Mouse (Mus musculus) intestine, embryonic 15.5 days (tissue): Measurements from ENCODE around the gene Sirt6. TPM values are rescaled to one million over a fixed set of nuclear protein-coding genes. Genes with fewer than 3 reads are reported as not detected.

Experiments
- ATAC-seq: fragments of 200-750 bp; cut with Nextera tagmentation; 2 replicates; pipeline ENCODE4 v1.8.0; 2017; ENCODE audit warnings: moderate TSS enrichment, moderate library complexity
- H3K27ac ChIP-seq: fragments of 300-500 bp; sonication (generic); 2 replicates; pipeline ENCODE4 v1.5.1; 2015; ENCODE audit warnings: mild to moderate bottlenecking, inconsistent platforms
- H3K27me3 ChIP-seq: fragments of 300-500 bp; sonication (generic); replicated peaks from 2 replicates; pipeline ENCODE4 v1.6.1; 2015; ENCODE audit warnings: inconsistent platforms
- H3K36me3 ChIP-seq: fragments of 300-500 bp; sonication (generic); 2 replicates; pipeline ENCODE4 v1.6.1; 2015; ENCODE audit warnings: inconsistent platforms
- H3K4me1 ChIP-seq: fragments of 300-500 bp; sonication (generic); replicated peaks from 2 replicates; pipeline ENCODE4 v1.6.1; 2015; ENCODE audit warnings: inconsistent platforms
- H3K4me2 ChIP-seq: fragments of 300-500 bp; sonication (generic); replicated peaks from 2 replicates; pipeline ENCODE4 v1.6.1; 2015; ENCODE audit warnings: mild to moderate bottlenecking, inconsistent platforms
- H3K4me3 ChIP-seq: fragments of 300-500 bp; sonication (generic); replicated peaks from 2 replicates; pipeline ENCODE4 v1.5.1; 2015; ENCODE audit warnings: inconsistent platforms
- H3K9ac ChIP-seq: fragments of 300-500 bp; sonication (generic); 2 replicates; pipeline ENCODE4 v1.6.1; 2015; ENCODE audit warnings: inconsistent platforms
- H3K9me3 ChIP-seq: fragments of 300-500 bp; sonication (generic); 2 replicates; pipeline ENCODE4 v1.6.1; 2016; ENCODE audit warnings: inconsistent platforms
- WGBS: fragments of 180-500 bp; shearing (Covaris S2); methylation state at CpG from one replicate; pipeline ENCODE4 v1.1.7; 2015; 5-methylcytosine and 5-hydroxymethylcytosine counted together
- polyA plus RNA-seq: library from polyadenylated mRNA; unstranded; fragments of >200 nt; fragmentation: Nextera tagmentation; extraction: Ambion mirVana; gene quantifications from 2 replicates; pipeline ENCODE4 v1.2.1, GENCODE M21; 2015

The Sirt6 gene
- polyA plus RNA-seq, 1 experiment from 2014 or later = 28.9 TPM

DNA sequence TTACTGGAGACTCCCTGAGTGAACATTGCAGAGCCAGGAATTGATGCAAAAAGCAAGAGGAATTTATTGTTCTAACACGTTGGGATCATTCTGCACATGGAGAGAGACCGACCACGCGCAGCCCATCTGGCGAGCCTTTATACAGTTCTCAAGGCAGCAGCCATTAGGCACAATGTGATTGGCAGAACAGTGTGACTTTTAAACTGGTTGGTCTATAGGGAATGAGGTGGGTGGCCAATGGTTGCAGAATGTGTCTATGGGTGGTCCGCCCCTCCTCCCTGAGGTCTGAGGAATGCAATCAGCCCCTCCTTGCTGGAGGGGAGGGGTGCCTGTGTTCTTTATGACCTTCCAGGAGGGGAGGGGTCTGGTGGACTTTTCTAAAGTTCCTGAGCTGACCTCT, 12.1 kb downstream of the Sirt6 start:
- 52% methylated on average over 6 of the region's 6 CpGs for WGBS

DNA sequence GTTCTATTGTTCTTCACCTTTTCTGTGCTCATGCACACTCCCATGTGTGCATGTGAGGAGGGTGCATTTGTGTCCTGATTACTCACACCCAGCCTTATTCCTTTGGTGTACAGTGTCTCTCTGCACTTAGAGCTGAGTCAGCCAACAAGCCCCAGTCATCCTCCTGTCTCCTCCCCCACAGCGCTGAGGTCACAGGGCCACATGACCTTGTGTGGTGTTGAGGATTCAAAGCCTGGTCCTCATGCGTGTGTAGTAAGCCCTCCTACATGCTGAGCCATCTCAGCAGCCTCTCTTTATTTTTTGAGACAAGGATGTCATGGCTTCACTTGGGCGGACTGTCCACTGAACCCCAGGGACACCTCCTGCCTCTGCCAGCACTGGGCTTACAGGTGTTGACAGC, 14.8 kb downstream of the Sirt6 start:
- Histone ChIP-seq H3K4me2 (no peak overlapping the region), H3K27me3 (no peaks in the 10 kb centered on the region), H3K36me3 (no peaks in the 10 kb centered on the region), H3K9ac (no peak overlapping the region), H3K4me3 (no peak overlapping the region), H3K27ac (no peak overlapping the region), H3K9me3 (no peaks in the 10 kb centered on the region), H3K4me1 (no peaks in the 10 kb centered on the region)
- 63% methylated on average over 3 of the region's 3 CpGs for WGBS
- no peak for ATAC-seq

More for the DNA sequence above, 12.1 kb downstream of the Sirt6 start:
- H3K4me2 ChIP-seq = no peak overlapping the region
- no peaks in the 10 kb centered on the region for H3K9me3 ChIP-seq
- H3K36me3 ChIP-seq = no peaks in the 10 kb centered on the region
- H3K9ac ChIP-seq = no peak overlapping the region
- no peak overlapping the region for H3K27ac ChIP-seq
- ATAC-seq = peak; percentile 20; the same call in 1 of the 2 replicates
- H3K4me1 ChIP-seq = no peaks in the 10 kb centered on the region
- H3K4me3 ChIP-seq = no peak overlapping the region
- H3K27me3 ChIP-seq = no peaks in the 10 kb centered on the region

GRCm38 (mm10) chr10:81608308-81608707, 19.3 kb downstream of the Sirt6 start:
- WGBS = 86% methylated on average over 1 of the region's 1 CpGs
- Histone ChIP-seq H3K9me3 (no peaks in the 10 kb centered on the region), H3K27ac (no peak overlapping the region), H3K4me2 (no peak overlapping the region), H3K4me1 (peaks cover 10% of the 10 kb centered on the region; the same call in 1 of the 2 replicates), H3K4me3 (no peak overlapping the region), H3K9ac (no peak overlapping the region), H3K36me3 (no peaks in the 10 kb centered on the region), H3K27me3 (no peaks in the 10 kb centered on the region)
- no peak for ATAC-seq

- H3K9me3 ChIP-seq = no peaks in the 10 kb centered on the region
- peak; percentile 90 for ATAC-seq
- peak within 1 kb of the TSS; percentile 40 for H3K4me3 ChIP-seq
- H3K4me2 ChIP-seq = peak within 1 kb of the TSS; percentile 64
- H3K27ac ChIP-seq = peak within 1 kb of the TSS; percentile 92
- no peaks in the 10 kb centered on the region for H3K27me3 ChIP-seq
- peak within 1 kb of the TSS; percentile 45; the same call in 1 of the 2 replicates for H3K9ac ChIP-seq
- H3K36me3 ChIP-seq = no peaks in the 10 kb centered on the region
- H3K4me1 ChIP-seq = peaks cover 20% of the 10 kb centered on the region
- under 1% methylated on average over 39 of the region's 39 CpGs for WGBS
Observed at GRCm38 (mm10) chr10:81605974-81606751, 21.4 kb downstream of the Sirt6 start, which contains the start of gene BC025920. Gene BC025920 (plus strand): TSS chr10:81606270.

DNA sequence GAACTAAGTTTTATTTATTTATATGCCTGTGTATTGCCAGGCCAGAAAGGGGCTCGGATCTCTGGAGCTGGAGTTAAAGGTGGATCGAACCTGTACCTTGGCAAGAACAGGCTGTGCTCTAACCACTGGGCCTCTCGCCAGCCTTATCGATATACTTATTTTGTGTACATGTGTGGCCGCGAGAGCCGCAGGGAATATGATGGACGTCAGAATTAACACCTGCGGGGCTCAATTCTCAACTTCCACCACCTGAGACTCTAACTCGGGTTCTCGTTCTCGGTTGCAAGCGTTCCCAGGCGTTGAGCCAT, 22.0 kb downstream of the Sirt6 start:
- peak; percentile 2; the same call in 1 of the 2 replicates for ATAC-seq

GRCm38 (mm10) chr10:81604968-81605665, 22.5 kb downstream of the Sirt6 start:
- H3K4me3 ChIP-seq = peak overlapping the region; percentile 37
- H3K4me1 ChIP-seq = peaks cover 29% of the 10 kb centered on the region
- H3K27ac ChIP-seq = peak overlapping the region; percentile 92
- H3K9me3 ChIP-seq = no peaks in the 10 kb centered on the region
- H3K9ac ChIP-seq = no peak overlapping the region; the same call in 1 of the 2 replicates
- H3K27me3 ChIP-seq = no peaks in the 10 kb centered on the region
- WGBS = 18% methylated on average over 29 of the region's 29 CpGs
- peak; percentile 35 for ATAC-seq
- no peaks in the 10 kb centered on the region for H3K36me3 ChIP-seq
- H3K4me2 ChIP-seq = peak overlapping the region; percentile 64

More for the DNA sequence above, 22.0 kb downstream of the Sirt6 start:
- peak overlapping the region; percentile 17; the same call in 1 of the 2 replicates for H3K9ac ChIP-seq
- H3K4me2 ChIP-seq = peak overlapping the region; percentile 64
- peak overlapping the region; percentile 37 for H3K4me3 ChIP-seq
- no peaks in the 10 kb centered on the region for H3K9me3 ChIP-seq
- peaks cover 24% of the 10 kb centered on the region for H3K4me1 ChIP-seq
- no peaks in the 10 kb centered on the region for H3K36me3 ChIP-seq
- 2% methylated on average over 14 of the region's 14 CpGs for WGBS
- H3K27ac ChIP-seq = peak overlapping the region; percentile 92
- no peaks in the 10 kb centered on the region for H3K27me3 ChIP-seq

- Histone ChIP-seq H3K9ac (no peak overlapping the region), H3K4me3 (no peak overlapping the region; the same call in 1 of the 2 replicates), H3K9me3 (no peaks in the 10 kb centered on the region), H3K27me3 (no peaks in the 10 kb centered on the region), H3K4me1 (peaks cover 34% of the 10 kb centered on the region), H3K27ac (0 out of 2 replicates have a peak overlapping the region, but pooled peaks have one; percentile 57), H3K4me2 (peak overlapping the region; percentile 64), H3K36me3 (no peaks in the 10 kb centered on the region)
- ATAC-seq = no peak
- WGBS = 72% methylated on average over 12 of the region's 12 CpGs
Observed at GRCm38 (mm10) chr10:81604019-81604967, 23.3 kb downstream of the Sirt6 start.

DNA sequence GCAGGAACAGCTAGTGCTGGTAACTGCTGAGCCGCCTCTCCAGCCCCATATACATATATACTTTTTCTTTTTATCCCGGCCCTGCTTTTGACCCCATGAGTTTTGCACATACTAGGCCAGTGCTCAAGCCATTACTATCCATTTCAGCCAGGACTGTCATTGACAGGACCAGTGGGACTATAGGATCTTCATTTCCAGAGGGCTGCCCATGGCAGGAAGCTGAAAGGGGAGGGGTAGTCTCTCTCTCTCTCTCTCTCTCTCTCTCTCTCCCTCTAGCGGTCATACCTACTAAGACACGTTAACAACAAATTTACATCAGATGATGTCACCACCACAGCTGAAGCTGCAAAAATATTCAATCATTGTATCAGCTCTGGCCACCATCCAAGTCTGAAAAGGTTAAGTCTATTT, 24.9 kb downstream of the Sirt6 start:
- no peaks in the 10 kb centered on the region for H3K27me3 ChIP-seq
- no peak for ATAC-seq
- 16% methylated on average over 4 of the region's 4 CpGs for WGBS
- H3K4me1 ChIP-seq = peaks cover 39% of the 10 kb centered on the region
- H3K27ac ChIP-seq = no peak overlapping the region
- H3K9ac ChIP-seq = no peak overlapping the region
- H3K4me3 ChIP-seq = no peak overlapping the region
- no peak overlapping the region for H3K4me2 ChIP-seq
- H3K9me3 ChIP-seq = no peaks in the 10 kb centered on the region
- H3K36me3 ChIP-seq = no peaks in the 10 kb centered on the region

DNA sequence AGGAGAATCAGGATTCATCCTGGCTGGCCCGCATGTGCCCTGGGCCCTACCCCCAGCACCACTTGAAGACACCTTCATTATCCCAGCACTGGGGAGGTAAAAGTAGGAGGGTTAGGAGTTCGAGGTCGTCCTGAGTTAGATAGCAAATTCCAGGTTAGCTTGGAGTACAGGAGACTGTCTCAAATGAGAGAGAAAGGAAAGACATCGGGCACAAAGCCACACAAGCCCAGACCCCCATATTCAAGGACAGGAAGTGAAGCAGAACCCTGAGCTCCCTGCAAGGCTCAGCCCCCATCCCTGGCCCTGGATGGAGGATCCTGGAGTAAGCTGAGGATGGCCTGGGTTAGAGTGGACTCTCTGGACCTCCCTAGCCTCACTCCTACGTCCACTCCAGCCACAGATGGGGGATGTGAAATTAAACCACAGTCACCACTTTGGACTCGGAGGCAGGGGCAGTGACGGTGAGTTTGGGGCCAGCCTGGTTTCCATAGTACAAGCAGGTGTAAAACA, 26.1 kb downstream of the Sirt6 start:
- Histone ChIP-seq H3K27me3 (no peaks in the 10 kb centered on the region), H3K9me3 (no peaks in the 10 kb centered on the region), H3K4me1 (peaks cover 47% of the 10 kb centered on the region), H3K9ac (no peak overlapping the region), H3K27ac (no peak overlapping the region), H3K4me2 (peak overlapping the region; percentile 75), H3K36me3 (no peaks in the 10 kb centered on the region), H3K4me3 (no peak overlapping the region; the same call in 1 of the 2 replicates)
- 32% methylated on average over 7 of the region's 7 CpGs for WGBS
- no peak for ATAC-seq

GRCm38 (mm10) chr10:81600738-81601203, 26.8 kb downstream of the Sirt6 start, which contains the start of gene Tle6:
Gene Tle6 (minus strand): TSS chr10:81601073.
- Histone ChIP-seq H3K27ac (0 out of 2 replicates have a peak within 1 kb of the TSS, but pooled peaks have one; percentile 48), H3K4me1 (peaks cover 54% of the 10 kb centered on the region)

GRCm38 (mm10) chr10:81600096-81600495, 27.5 kb downstream of the Sirt6 start:
- H3K27me3 ChIP-seq = no peaks in the 10 kb centered on the region
- no peaks in the 10 kb centered on the region for H3K9me3 ChIP-seq
- H3K36me3 ChIP-seq = no peaks in the 10 kb centered on the region
- H3K27ac ChIP-seq = 0 out of 2 replicates have a peak overlapping the region, but pooled peaks have one; percentile 48
- peak overlapping the region; percentile 75; the same call in 1 of the 2 replicates for H3K4me2 ChIP-seq
- H3K9ac ChIP-seq = no peak overlapping the region
- H3K4me3 ChIP-seq = no peak overlapping the region
- peaks cover 59% of the 10 kb centered on the region for H3K4me1 ChIP-seq
- ATAC-seq = no peak
- WGBS = 59% methylated on average over 10 of the region's 10 CpGs

More at GRCm38 (mm10) chr10:81600738-81601203, 26.8 kb downstream of the Sirt6 start, which contains the start of gene Tle6:
- Histone ChIP-seq H3K27me3 (no peaks in the 10 kb centered on the region), H3K36me3 (no peaks in the 10 kb centered on the region), H3K9me3 (no peaks in the 10 kb centered on the region), H3K4me3 (peak within 1 kb of the TSS; percentile 34), H3K9ac (no peak within 1 kb of the TSS), H3K4me2 (peak within 1 kb of the TSS; percentile 75)
- peak; percentile 87 for ATAC-seq
- 1% methylated on average over 28 of the region's 28 CpGs for WGBS
